Mouse (Mus musculus) spleen, adult 2 months (tissue): Measurements from ENCODE around the gene Thsd7b.

ENCODE experiments used
- CTCF ChIP-seq: fragments of 200-500 bp; IDR thresholded peaks from 2 replicates; pipeline ENCODE4 v1.5.1; 2011; ENCODE audit warnings: mild to moderate bottlenecking, inconsistent platforms; ENCODE audit not compliant: insufficient read depth, insufficient read length, insufficient replicate concordance; ENCODE audit errors: extremely low read depth
- POLR2A ChIP-seq: fragments of 200-500 bp; IDR thresholded peaks from 2 replicates; pipeline ENCODE4 v1.6.1; 2011; ENCODE audit warnings: low read depth, low read length, inconsistent platforms

- TF ChIP-seq CTCF, result no peak
- no peak for TF ChIP-seq POLR2A
Measured at GRCm38 (mm10) chr1:130170290-130170689, 897.2 kb downstream of the Thsd7b start.
